Mouse (Mus musculus) heart, postnatal 36 days (tissue): Measurements from ENCODE around the gene Iqcn. TPM values are rescaled to one million over a fixed set of nuclear protein-coding genes. Genes with fewer than 3 reads are reported as not detected.

ENCODE experiments used
- DNase-seq, 2 experiments: peaks; one replicate each; pipeline ENCODE4 v3.0.0; 2021 to 2022
- intact Hi-C: fragments of 180-260 bp; cut with DNase I; formaldehyde crosslinking; loops from one replicate; pipeline ENCODE4 v1.15.1; 2025
- total RNA-seq, 2 experiments: library from RNA; stranded (reverse); gene quantifications; 2 replicates each; pipeline ENCODE4 v1.2.3; 2021

Iqcn gene
- total RNA-seq, 2 experiments from 2014 or later = 0.06 TPM; not detected in 1

DNA sequence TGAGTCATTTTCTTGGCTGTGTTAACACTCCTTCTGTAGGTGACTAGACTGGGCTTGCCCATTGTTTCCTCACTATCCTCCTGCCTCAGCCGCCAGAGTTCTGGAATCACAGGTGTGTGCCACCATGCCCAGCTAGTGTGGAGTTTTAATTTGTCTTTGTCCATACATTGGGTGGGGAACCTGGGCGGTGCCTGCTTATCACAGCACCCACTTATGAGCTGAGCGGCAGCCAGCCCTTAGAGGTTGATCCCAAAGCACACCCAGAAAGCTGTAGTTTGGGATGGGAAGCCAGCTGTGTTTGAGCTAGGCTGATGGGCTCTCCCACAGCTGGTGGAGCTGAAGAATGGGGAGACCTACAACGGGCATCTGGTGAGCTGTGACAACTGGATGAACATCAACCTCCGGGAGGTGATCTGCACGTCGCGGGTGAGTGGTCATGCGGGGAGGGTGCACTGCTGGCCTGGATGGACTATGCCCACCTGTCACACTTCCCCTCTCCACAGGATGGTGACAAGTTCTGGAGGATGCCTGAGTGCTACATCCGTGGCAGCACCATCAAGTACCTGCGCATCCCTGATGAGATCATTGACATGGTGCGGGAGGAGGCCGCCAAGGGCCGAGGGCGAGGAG is 25.7 kb upstream of the Iqcn start:
- no peak for DNase-seq
- intact Hi-C loops = no loop called here

DNA sequence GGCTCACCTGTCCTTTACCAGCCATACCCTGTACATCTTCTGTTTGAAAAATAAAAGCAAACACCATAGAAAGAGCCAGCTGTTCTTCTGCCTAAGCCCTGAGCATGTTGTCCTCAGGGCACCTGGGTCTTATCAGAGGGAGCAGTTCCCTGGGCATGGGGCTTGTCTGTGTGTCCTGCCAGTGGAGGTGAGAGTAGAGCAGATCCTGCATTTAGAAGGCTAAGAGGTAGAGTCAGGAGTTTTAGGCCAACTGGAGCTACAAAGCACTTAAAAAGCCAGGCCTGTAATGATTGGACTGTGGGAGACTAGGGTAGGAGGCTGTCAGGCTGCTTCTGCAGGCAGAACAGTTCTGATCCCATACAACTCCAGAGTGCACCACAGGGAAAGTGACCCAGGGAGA is 24.6 kb upstream of the Iqcn start:
- intact Hi-C loops = no loop called here
- no peak for DNase-seq

DNA sequence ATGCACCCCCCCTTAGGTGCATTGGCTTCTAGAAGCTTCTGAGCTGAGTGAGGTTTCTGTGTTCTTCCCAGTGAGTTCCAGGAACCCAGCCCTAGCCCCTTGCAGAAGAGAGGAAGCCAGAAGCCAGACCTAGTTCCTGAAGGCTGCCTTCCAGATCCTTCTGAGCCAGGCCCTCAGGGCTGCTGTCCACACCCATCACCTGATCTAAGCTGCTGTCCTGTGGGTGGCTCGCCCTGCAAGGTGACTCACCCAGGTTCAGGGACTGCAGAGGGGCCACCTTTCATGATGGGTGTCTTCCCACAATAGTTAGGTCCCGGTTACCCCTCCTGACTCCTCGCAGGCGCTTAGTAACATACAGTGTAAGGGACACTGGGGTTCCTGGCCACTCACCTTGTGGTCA is 23.9 kb upstream of the Iqcn start:
- intact Hi-C loops = no loop called here
- DNase-seq = no peak

DNA sequence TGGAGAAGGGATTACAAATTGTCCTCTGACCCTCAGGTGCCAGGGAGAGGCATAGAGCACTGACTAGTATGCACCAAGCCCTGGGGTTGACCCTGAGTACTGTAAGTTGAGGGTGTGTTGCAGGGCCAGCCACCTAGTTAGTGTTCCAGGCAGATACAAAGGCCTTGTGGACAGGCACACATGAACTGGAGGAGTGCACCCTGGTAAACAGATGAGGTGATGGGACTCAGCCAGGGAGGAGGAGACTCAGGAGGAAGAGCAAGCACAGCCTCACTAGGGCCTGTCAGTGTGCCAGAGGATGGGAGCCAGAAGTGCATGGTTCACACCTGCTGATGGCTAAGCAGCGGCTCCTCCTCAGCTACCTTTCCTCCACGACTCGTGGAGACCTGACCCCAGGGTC is 23.2 kb upstream of the Iqcn start:
- DNase-seq = no peak
- intact Hi-C loops = no loop called here

DNA sequence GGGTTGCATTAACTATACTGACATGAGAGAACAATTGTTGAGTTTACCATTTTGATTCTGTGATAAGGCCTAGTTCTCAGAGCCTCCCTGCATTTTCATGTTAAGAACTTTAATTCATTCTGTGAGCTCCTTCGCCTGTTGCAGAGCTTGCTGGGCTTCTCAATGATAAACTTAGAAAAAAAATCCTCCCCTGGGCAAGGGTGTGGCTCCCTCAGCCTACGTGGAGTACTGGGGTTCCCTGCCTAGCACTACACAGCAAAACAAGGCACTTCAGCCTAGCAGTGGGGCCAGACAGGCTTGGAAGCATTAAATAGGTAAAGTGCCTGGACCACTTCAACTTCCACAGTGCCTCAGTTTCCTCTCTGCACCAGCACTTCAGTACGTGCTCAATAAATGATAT is 21.8 kb upstream of the Iqcn start:
- DNase-seq = no peak
- intact Hi-C loops = no loop called here

DNA sequence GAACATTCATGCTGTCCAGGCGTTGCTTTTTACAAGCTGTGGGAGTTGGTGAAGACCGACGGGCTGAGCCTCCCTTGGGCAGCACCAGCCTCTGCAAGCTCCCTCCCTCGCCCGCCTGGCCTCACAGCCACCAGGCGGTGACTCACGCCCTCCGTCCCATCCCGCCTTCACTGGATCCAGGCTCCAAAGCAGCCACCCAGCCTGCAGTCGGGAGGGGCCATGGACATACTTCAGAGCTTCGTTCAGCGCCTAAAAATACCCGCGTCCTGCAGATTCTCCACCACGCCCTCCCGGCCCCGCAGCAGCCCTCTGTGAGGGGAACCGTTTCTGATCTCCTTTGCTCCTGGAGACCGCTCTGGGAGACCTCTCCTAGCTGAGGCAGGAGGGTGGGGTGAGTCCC is 21.1 kb upstream of the Iqcn start:
- DNase-seq = peak; percentile 74 to 81
- intact Hi-C loops = no loop called here

DNA sequence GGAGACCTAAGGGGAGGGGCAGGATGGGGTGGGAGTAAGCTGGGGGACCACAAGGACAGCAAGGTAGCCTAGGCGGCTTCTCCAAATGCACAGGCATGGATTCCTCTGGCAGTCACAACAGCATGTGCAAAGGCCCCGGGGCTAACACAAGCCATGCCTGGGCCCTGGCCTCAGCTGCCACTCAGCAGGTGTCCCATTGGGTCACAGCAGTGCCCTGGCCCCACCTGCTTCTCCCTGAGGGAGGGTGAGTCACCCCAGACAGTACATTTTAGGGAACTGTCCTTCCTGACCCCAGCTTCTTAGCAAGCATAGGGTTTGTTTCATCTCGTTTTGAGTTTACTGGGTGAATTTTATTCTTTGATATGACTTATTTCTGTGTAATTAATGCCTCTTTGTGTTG is 20.6 kb upstream of the Iqcn start:
- intact Hi-C loops = no loop called here
- DNase-seq = no peak

DNA sequence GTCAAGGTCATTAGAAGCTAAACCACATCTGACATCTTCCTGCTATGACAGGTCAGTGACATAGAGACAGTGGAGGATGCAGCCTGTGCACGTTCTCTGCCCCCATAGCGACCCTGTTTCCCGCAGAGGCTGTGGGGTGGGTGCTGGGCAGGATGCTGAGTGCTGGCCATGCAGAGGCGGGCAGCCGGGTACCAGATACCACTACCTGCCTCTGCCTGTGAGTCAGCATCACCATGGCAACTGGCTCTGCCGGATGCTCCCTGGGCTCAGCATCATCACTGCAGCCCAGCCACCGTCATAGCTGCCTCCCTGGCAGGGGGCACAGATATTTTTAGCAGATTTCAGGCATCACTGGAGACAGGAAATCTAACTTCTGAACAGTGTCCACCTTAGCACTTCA is 19.0 kb upstream of the Iqcn start:
- no peak for DNase-seq
- intact Hi-C loops = no loop called here

DNA sequence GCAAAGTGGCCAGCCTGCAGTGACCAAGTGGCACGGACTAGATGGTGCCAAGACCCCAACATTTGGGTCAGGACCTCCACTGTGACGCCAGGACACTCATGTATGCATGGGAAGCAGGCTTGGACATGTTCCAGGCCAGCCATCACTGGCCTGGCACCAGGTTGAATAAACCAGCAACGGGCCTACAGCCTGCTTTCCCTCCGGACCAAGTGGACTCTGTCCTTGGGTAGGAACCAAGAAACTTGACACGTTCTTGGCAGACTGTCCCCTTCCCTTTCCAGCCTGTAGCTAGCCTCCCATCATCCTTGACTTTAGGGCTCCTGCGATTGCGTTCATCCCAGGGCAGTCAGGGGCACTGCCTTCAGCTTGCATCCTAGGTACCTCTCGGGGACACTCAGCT is 15.7 kb upstream of the Iqcn start:
- DNase-seq = peak; percentile 75 to 80
- intact Hi-C loops = no loop called here

DNA sequence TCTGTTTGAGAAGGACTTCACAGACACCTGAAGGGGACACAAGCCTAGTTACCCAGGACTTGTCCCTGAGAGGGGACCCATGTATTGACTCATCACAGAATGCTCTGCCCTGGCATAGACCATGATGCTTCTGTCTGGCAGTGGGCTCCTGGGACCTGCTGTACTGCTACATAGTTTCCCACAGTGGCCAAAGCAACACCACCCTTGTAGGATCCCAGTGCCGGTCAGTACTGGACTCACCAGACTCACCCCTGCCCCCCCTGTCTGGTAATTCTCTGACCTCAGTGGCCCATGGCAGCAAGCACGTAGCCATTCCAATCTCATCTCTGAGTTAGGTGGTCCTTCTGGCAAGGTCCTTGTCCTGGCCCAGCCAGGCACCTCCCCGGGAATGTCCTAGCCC is 15.1 kb upstream of the Iqcn start:
- DNase-seq = no peak
- intact Hi-C loops = no loop called here

DNA sequence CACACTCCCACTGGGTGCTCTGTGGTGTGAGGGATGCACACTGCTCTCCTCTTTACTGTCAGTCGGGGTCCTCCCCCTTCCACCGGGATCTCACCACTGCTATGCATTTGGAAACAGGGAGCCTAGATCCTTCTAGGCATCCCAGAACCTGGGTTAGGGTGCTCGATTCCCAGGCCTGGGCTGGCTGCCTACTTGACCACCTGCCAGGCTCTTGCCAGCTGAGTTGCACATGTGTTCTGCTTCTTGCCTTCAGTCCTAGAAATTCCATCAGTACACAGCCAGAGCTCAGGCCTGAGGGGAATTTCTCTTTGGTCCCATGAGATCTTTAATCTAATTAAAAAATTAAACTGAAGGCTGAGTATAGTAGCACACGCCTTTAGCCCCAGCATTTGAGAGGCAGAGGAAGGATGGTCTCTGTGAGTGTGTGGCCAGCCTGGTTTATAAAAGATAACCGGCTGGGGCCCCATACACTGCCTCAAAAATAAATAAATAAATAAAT is 13.3 kb upstream of the Iqcn start:
- intact Hi-C loops = no loop called here
- no peak for DNase-seq

DNA sequence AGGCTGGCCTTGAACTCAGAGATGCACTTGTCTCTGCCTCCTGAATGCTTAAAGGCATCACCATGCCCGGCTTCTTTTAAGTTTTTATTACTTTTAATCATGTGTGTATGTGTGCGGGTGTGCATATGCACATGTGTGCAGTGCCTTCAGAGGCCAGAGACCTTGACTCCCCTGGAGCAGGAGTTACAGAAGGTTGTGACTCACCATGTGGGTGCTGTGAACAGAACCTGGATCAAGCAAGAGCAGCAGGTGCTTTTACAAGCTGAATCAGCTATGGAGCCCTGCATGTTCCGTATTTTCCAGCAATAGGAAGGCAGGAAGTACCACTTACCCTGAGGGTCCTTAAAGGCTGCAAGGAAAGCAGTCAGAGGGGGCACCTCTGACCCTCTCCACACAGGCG is 12.0 kb upstream of the Iqcn start:
- intact Hi-C loops = no loop called here
- DNase-seq = no peak

DNA sequence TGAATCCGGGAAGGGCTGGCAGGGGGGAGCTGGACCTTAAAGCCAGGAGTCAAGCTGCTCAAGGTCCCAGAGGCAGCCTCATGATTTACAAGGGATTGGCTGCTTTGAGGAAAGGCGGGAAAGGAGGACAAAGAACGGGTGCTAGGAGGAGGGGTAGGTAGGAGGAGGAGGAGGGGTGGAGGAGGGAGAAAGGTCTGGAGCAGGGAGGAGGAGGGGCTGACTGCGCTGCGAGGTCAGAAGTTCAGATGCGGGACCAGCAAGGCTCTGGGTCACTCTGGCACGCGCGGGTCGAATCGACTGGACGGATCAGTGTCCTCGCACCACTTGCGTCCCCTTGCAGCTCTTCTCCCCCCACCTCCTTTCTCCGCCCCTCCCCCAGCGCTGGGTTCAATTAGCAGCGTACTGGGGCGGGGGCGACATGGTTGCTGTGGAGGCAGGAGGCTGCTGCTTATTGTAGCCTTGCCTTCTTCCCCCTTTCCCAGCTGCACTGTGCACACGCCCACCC is 11.5 kb upstream of the Iqcn start:
- intact Hi-C loops = no loop called here
- DNase-seq = no peak

DNA sequence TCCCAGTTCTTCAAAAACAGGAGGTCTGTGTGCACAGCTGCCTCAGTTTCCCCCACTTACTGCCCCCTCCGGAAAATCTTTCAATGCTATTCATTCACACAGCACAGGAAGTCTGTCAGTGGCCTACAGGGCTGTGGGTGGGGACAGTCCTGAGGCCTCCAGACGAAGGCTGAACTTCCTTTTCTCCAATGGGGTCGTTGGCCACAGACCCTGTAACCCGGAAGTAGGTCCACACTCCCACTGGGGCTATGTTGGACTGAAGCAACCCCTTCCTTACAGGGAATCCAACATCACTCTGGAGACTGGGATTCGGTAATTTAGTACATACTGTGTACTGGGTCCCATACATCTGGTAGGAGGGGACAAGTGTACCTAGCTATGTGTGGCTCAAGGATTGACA is 9.6 kb upstream of the Iqcn start:
- no peak for DNase-seq
- intact Hi-C loops = no loop called here

DNA sequence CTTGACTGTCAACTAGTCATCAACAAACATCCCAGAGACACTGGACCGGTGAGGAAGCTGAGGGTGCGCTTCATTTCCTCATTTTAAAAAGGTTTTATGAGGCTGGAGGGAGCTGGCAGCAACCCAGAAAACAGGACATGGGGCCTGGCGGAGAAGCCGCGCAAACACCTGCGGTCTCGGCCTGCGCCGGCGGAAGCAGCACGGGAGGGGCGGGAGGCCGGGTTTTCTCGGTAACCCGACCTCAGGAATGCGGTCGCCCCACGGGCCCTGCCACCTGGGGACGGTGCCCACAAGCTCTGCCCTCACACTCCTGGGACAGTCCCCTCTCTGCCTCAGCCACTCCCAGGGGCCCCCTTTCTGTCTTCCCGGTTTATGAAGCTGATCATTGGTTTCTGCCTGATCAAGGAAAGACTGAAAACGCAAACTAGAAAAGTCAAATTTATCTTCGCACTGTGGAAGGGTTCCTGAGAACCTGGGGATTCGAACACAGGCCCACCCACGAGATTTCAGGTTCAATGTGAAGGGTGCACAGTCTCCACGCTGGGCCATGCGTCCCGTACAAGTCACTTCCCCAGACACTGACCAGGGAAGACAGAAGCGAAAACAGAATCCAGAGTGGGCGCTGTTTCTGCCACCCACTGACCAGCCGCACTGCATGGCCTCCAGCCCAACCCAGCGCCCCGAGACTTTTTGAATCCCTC is 7.8 kb upstream of the Iqcn start:
- intact Hi-C loops = loop anchor here (1.0 kb wide), 1 partner anchor 20 kb away; no protein-coding TSS in a partner anchor
- DNase-seq = peak in 1 of 2 experiments; percentile 63

DNA sequence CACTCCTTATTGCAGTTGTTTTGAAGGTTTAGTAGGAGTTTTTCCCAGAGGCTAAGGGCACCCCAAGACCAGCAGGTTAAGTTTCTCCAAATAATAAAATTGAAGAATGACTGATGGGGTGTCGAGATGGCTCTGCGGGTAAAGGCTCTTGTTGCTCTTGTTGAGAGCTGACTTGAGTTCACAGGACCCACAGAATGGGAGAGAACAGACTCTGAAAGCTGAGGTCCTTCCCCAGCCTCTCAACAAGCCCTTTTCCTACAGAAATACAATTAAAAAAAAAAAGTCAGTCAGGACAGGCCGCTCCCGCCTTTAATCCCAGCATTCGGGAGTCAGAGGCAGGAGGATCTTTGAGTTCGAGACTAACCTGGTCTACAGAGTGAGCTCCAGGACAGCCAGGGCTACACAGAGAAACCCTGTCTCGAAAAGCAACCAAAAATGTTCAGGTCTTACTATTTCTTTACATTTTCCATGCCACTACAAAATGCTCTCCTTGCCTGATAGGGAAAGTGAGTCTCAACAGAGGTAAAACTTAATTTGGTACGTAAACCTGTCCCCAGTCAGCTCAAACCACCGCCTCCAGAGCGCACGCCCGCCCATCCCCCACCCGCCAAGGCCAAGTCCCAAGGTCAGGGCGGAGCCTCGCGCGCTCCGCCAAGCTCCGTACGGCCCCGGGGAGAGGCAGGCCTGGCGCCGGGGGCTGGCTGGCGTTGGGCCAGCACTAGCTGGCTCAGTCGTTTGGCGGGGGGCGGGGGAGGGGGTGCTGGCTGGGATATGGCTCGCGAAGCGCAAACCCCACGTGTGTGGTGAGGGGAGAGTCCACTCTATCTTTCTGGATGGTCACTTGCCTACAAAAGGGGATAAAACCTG is 7.0 kb upstream of the Iqcn start:
- DNase-seq = peak; percentile 76 to 77
- intact Hi-C loops = no loop called here

DNA sequence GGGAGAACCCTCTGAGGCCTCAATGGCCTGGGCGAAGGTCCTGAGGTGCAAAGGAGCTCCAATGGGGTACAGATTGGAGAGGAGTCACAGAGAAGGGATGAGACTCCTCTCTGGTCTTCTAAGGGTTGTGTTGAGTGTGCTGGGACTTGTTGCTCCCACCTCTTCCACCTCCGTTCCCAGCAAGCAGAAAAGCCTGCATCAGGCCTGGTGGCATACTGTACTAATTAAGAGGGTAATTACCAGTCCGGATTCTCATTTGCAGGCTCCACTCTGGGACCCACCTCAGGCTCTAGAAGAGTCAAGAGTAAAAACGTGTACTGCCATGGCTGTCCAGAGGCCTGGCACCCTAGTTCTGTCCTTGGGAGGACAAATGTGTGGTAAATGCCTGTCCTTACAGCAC is 6.3 kb upstream of the Iqcn start:
- intact Hi-C loops = no loop called here
- DNase-seq = peak in 1 of 2 experiments; percentile 46

DNA sequence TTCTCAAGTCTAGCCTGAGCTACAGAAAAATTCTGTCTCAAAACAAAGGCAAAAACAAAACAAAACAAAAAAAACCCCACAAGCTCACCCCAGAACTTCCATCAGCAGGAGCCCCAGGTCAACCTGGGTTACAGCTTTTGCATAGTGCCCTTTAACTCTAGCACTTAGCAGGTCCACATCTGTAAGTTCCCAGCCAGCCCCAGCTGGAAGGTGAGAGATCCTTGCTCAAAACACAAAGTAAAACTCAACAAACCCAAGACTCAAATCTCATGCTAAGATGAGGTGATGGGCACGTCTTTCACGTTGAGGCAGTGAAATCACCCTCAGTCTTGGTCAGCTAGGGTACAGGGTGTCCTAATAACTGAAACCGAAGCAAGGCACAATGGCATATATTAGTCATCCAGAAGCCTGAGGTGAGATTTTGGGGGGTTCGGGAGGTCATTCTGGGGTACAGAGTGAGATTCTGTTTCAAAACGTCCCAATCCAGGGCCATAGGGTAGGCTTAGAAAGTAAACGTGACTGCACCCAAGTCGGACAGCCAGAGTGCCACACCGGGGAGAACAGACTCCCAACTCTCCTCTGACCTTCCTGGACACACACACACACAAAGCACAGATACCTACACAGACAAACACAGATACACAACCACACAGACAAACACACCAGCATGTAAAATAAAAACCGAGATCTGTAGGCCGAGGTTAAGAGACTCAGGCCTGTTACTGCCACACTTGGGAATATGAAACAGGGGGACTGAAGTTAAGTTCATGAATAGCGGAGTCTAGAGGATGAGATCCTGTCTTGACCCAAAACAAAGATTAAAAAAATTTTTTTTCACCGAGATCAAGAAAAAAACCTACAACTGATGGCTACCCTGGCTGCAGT is 5.6 kb upstream of the Iqcn start:
- intact Hi-C loops = loop anchor here (1.0 kb wide), 2 partner anchors 24 to 86 kb away; partner anchors contain the start of gene Lsm4
- no peak for DNase-seq

DNA sequence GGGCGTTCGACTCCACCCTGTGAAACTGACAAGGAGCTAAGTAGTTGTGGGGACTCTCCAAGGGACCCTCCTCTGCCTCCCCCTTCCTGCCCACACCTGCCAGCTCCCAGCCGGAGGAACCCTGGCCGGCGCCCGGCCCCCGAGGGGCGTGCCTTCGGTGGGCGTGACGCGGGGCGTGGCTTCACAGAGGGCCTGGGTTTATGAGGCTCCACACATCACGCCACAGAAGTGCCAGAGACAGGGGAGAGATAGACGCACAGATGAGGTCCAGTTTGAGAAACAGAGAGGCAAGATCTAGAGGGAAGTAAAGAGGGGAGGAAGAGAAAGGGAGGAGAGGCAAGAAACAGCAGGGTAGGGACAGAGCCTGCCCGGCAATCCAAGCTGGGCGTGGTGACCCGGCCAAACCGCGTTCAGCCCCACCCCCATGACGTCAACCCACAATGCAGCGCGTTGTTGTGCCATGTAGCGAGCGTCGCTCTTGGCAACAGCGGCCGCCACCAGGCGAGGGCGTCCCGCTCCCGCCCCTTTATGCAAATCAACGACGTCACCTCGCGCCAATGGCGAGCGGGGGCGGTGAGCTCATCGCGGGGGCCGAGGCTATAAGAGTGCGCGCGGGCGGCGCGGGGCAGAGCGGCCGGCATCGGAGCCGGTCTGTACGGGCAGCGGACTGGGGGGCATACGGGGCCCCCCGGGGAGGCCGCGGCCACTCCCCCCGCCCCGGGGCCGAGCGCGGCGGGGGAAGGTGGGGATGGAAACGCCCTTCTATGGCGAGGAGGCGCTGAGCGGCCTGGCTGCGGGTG is 4.7 kb upstream of the Iqcn start, which contains the start of gene Jund:
TSS of gene Jund (plus strand) at position 640 of the 800 bp plus-strand sequence.
- DNase-seq = peak; percentile 99 to 100

More for the DNA sequence above, 4.7 kb upstream of the Iqcn start, which contains the start of gene Jund:
- intact Hi-C loops = loop anchor here (1.0 kb wide), 2 partner anchors 25 to 87 kb away; partner anchors contain the start of gene Lsm4
